Mouse (Mus musculus): ENCODE measurements around the gene March10. TPM values are rescaled to one million over a fixed set of nuclear protein-coding genes. Genes with fewer than 3 reads are reported as not detected.
A peak's percentile ranks its signal among the peaks of the same experiment; 100 is the strongest.

March10 gene
- total RNA-seq, 2 experiments from 2014 or later: not detected

GRCm38 (mm10) chr11:105363598-105364385, 92.7 kb downstream of the March10 start:
- DNase-seq: peak; percentile 47 to 60
- intact Hi-C loops (cut with DNase I): loop anchor here (1.0 to 5.0 kb wide), 4 partner anchors 227 to 549 kb away; no protein-coding TSS in a partner anchor

DNA sequence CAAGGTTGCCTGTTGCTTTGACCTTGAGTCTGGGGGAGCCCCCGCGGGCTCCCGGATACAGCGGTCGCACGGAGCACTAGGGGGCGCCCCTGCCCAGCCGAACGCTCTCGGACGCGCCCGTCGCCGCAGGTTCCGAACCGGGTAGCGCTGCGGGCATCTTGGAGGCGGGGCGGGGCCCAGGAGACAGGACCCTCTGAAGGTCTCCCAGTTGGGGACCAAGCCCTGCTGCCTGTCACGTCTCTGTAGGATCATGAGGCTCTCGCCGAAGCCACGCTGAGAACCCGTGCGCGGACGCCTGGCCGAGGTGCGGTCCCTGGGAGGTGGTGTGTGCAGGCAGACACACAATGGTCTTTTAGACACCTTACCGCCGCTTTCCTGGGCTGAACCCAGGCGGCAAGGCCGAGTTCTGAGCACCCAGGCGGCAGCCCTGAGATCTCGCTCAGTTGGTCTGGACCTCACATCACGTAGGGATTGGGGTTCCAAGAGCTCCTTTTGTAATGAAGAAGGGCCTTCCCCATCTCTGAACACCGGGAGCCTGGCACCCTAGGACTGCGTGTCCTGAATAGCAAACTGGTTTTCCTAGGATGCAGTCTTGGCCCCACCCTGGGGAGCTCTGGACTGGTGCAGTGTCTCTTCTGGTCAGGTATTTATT, 93.5 kb downstream of the March10 start:
- intact Hi-C loops (cut with DNase I): loop anchor here (1.0 to 5.0 kb wide), 4 partner anchors 227 to 549 kb away; no protein-coding TSS in a partner anchor
- peak; percentile 90 to 93 for DNase-seq

DNA sequence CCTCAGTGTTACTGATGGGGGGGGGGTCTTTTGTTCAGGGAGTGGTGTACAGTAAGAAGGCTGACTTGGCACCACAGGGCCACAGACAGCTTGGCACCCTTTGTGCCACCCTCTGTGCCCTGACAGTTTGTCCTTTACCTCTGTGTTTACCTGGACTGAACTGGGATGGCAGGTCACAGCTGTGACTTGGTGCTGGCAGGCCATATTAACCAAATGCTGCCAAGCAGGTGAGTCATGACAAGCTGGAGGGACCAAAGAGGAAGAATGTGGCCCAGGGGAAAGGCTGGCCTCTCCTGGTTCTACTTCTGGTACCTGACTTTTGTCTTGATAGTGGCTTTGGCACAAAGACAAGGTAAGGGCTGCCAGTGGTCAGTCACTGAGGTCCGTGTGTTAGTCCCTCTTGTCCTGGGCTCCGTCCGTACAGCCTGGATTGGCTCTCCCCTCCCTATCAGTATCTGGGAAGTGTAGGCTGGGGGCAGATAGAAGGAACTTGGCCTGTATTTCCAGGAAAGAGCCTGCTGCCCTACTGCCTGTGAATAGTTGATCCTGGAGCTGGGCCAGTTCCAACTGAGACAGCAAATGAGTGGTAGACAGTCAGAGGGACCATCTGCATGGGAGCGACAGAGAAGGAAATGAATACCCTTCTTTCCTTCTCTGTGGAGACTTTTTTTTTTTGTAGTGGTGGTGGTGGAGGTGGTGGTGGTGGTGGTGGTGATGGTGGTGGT, 94.3 kb downstream of the March10 start:
- intact Hi-C loops (cut with DNase I): loop anchor here (5.0 kb wide), 3 partner anchors 280 to 550 kb away; no protein-coding TSS in a partner anchor
- DNase-seq: no peak

DNA sequence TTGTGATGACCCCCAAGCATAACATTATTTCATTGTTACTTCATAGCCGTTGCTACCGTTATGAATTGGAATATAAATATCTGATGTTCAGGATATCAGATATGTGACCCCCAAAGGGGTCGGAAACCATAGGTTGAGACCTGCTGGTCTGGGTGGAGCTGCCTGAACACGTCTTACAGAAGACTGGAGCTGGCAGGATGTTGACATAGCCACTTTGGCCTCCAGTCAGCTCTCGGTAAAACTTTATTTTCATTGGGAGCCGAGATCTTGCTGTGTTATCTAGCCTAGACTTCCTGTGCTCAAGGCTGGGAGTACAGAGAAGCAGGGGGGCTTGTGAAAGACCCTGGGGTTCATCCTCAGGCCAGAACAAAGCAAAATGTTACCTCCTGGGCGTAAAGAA, 100.2 kb downstream of the March10 start:
- no peak for DNase-seq
- intact Hi-C loops (cut with DNase I): no loop called here

- DNase-seq: no peak
- intact Hi-C loops (cut with DNase I): no loop called here
These were observed 102.6 kb downstream of the March10 start for GRCm38 (mm10) chr11:105353891-105354280.

GRCm38 (mm10) chr11:105352954-105353890, 103.3 kb downstream of the March10 start:
- DNase-seq: peak; percentile 91 to 94
- intact Hi-C loops (cut with DNase I): no loop called here

- intact Hi-C loops (cut with DNase I): no loop called here
- DNase-seq: no peak
These were observed 104.4 kb downstream of the March10 start for GRCm38 (mm10) chr11:105352152-105352551.

DNA sequence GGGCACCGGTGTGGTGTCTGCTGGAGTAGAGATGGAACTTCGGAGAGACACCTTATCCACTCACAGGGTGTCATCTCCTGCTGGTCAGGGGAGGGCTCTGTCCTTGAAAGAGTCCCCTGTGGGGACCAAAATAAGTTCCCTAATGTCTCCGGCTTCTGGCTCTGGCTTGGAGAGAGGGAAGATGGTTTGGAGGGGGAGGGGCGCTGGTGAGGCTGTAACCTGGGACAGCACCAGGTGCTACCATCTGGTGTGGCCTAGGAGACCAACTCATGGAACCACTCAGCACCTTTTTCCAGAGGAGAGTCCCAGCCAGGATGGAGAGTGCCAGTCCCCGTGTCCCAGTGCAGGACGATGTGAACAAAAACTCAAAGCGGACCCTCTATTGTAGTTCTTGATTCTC, 105.9 kb downstream of the March10 start:
- intact Hi-C loops (cut with DNase I): no loop called here
- no peak for DNase-seq

DNA sequence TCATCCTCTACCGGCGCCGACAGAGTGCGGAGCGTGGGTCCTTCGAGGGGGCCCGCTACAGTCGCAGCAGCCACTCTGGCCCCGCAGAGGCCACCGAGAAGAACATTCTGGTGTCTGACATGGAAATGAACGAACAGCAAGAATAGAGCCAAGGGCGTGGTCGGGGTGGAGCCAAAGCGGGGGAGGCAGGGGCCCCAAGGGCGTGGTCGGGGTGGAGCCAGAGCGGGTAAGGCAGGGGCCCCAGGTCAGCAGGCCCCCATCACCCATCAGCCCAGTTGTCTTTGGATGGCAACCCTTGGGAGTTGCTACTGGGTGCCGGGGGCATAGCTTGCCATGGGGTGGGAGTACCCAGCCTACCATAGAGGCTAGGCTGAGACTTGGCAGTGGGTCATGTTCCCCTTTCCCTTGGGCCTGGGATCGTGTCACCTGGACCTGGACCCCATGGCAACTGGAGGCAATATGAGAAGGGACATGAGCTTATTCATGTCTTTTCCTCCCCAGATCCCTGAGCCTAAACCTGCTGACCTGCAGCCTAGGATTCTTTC, 106.7 kb downstream of the March10 start:
- intact Hi-C loops (cut with DNase I): loop anchor here (2.0 to 5.0 kb wide), 3 partner anchors 78 to 561 kb away; no protein-coding TSS in a partner anchor
- no peak for DNase-seq

DNA sequence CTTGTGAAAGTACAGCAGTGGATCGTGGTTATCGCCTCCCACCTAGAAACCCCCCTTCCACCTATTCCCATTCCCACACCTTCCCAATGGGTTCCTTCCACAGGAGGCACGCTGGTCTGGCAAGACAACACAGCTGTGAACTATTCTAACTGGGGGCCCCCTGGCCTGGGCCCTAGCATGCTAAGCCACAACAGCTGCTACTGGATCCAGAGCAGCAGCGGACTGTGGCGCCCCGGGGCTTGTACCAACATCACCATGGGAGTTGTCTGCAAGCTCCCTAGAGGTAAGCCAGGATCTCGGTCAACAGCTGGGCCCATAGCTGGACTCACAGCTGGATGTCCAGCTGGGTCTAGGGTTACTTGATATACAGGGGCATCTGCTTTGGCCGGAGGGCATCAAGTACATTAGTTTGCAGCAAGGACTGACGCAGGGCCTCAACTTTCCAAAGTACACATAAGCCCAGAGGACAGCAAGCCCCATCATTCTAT, 108.0 kb downstream of the March10 start:
- intact Hi-C loops (cut with DNase I): loop anchor here (2.0 to 5.0 kb wide), 3 partner anchors 76 to 562 kb away; no protein-coding TSS in a partner anchor
- DNase-seq: no peak

- intact Hi-C loops (cut with DNase I): loop anchor here (1.0 to 5.0 kb wide), 4 partner anchors 75 to 563 kb away; no protein-coding TSS in a partner anchor
These were observed 109.1 kb downstream of the March10 start for GRCm38 (mm10) chr11:105347162-105348161.

GRCm38 (mm10) chr11:105345284-105345683, 111.3 kb downstream of the March10 start:
- intact Hi-C loops (cut with DNase I): loop anchor here (5.0 kb wide), 2 partner anchors 73 to 512 kb away; no protein-coding TSS in a partner anchor
- DNase-seq: peak in 1 of 2 experiments; percentile 55

More at GRCm38 (mm10) chr11:105347162-105348161, 109.1 kb downstream of the March10 start:
- peak; percentile 86 to 92 for DNase-seq

DNA sequence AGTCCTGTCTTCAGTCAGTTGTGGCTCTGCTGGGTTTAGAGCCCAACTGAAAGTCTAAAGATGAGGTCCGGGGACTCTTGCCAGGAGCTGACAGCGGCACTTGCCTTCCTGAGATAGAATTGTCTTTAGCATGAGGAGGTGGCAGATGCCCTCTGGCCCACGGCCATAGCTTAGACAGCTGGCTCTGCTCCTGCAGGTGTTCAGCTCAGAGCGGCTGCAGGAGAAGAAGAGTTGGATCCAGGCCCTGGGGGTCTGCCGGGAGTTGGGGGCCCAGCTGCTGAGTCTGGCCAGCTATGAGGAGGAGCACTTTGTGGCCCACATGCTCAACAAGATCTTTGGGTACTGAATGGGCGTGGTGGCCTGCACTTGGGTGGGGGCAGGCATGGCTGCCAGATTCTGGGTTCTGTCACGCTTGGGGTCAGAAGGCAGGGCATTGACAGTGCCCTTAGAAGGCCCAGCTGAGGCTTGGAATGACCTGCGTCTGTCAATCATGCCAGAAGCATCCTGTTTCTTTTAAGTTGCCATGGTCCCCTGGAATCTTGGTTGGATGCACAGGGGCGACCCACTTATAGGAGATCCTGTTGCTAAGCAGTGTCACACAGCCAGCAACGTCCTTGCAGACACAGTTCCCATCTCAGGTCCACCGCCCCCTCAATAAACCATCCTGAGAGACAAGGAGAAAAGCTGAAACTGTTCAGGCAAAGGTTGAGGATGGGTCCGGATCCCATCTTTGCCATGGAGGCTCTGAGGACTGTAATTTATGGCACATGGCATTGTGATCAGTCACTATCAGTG, 117.7 kb downstream of the March10 start:
- intact Hi-C loops (cut with DNase I): no loop called here
- no peak for DNase-seq

DNA sequence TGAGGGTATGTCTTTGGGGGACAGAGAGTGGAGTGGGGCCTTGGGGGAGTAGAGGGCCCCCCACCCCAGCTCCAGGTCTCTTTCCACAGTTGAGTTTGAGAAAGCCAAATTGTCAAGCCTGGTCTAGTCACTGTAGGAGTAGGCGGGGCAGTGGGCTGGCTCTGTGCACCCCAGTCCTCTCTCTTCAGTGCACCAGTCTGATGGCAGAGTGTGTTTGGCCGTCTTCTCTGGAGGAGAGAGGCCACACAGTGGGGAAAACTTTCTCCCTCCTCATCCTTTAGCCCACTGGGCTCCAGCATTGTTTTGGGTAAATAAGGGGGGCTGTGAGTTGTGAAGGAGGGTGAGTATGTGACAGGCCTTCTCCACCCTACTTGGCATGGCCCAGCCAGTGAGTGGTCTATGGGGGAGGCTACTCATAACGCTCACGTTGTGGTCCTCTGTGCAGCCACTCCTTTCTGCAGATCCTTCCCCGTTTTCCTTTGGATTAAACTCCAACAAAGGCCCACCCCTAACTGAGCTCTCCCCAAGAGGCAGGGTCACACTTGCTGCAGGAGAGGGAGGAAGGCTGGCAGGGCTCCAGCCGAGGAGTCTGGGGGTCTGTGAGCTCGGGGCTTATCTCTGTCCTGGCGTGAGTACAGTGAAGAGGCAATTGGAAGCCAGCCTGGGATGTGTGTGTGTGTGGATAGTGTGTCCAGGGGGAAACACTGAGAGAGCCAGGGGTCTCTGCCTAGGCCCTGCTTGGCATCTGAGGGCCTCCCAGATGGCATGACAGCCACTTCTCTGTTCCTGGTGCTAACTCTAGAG, 122.5 kb downstream of the March10 start:
- peak in 1 of 2 experiments; percentile 13 for DNase-seq
- intact Hi-C loops (cut with DNase I): no loop called here

- peak; percentile 47 to 69 for DNase-seq
- intact Hi-C loops (cut with DNase I): no loop called here
These were observed 124.1 kb downstream of the March10 start for GRCm38 (mm10) chr11:105332468-105332867.

GRCm38 (mm10) chr11:105331732-105332131, 124.8 kb downstream of the March10 start:
- peak; percentile 61 to 82 for DNase-seq

More at GRCm38 (mm10) chr11:105331732-105332131, 124.8 kb downstream of the March10 start:
- intact Hi-C loops (cut with DNase I): no loop called here
